9 mouse cellular contexts compared by ENCODE assay signal in the genomic region with DNA sequence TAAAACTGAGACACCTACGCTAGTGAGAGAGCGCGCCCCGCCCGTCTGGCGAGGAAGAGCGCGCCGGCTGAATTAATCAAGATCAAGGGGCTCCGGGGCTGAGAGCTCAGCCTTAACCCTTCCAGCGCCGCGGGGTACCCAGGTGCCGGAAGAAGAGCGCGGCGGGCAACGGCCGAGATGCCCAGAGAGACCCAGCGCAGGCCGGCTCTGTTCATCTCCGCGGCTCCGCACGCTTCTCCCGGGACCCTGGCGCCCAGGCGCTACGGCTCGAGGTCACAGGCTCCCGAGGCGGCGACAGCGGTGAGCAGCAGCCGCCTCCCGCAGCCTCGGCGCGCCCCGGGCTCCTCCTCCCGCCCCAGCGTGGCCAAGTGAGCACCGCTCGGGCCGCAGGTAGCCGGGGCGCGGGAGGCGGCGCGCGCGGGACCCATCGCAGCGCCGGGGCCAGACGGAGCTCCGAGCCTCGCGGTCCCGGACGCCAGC. TPM values are rescaled to one million over a fixed set of nuclear protein-coding genes. Genes with fewer than 3 reads are reported as not detected.
A peak's percentile ranks its signal among the peaks of the same experiment; 100 is the strongest.
DNase-seq lines count a peak whose midpoint lies in the region; ATAC-seq and TF ChIP-seq lines count a peak whose summit lies in the region.
"Had no signal": no experiment of that assay in that cellular context is flagged by ENCODE, and none has a peak within 500 bp of the region (broad histone marks: within the 10 kb centered on the region; RNA-seq: fewer than 3 reads in every experiment).

A gene (plus strand): TSS at position 376 of the 480 bp plus-strand sequence.

- no peaks in the 10 kb centered on the region for H3K9me3 ChIP-seq in limb, embryonic 11.5 days (ENCODE audit: control insufficient read depth, low read length)
- no peaks in the 10 kb centered on the region for H3K9me3 ChIP-seq in midbrain, embryonic 15.5 days
- no peaks in the 10 kb centered on the region for H3K9me3 ChIP-seq in stomach, embryonic 15.5 days

- peaks cover 2% of the 10 kb centered on the region; the same call in 1 of the 2 replicates for H3K27me3 ChIP-seq in kidney, adult 2 months (replicated peaks; ENCODE audit: control insufficient read depth, insufficient read depth, low read length)
- H3K27me3 ChIP-seq in limb, embryonic 11.5 days (ENCODE audit: control insufficient read depth, insufficient read depth, low read length), result peaks cover 32% of the 10 kb centered on the region
- peaks cover 4% of the 10 kb centered on the region; the same call in 1 of the 2 replicates for H3K27me3 ChIP-seq in midbrain, embryonic 15.5 days (replicated peaks)
- H3K27me3 ChIP-seq in stomach, embryonic 15.5 days (replicated peaks), result peaks cover 39% of the 10 kb centered on the region

- H3K27ac ChIP-seq in kidney, adult 2 months (ENCODE audit: insufficient read depth, low read depth, low read length), result no peak within 1 kb of the TSS
- H3K27ac ChIP-seq in limb, embryonic 11.5 days (replicated peaks; ENCODE audit: low read depth, low read length), result no peak within 1 kb of the TSS
- H3K27ac ChIP-seq in midbrain, embryonic 15.5 days, result peak within 1 kb of the TSS; percentile 74
- H3K27ac ChIP-seq in stomach, embryonic 15.5 days, result no peak within 1 kb of the TSS

- peak; percentile 17 for DNase-seq in gastrocnemius, postnatal 14 days
- no peak for DNase-seq in gastrocnemius, adult 8-10 months (ENCODE audit: low spot score in 2 of 2)
- DNase-seq in brain, adult 2 months (ENCODE audit: low read depth, low spot score), result peak; percentile 58
- DNase-seq in frontal cortex, postnatal 10 days (ENCODE audit: low spot score in 2 of 2), result peak; percentile 26 to 53
- DNase-seq in kidney, adult 2 months, result peak; percentile 43
- DNase-seq in limb, embryonic 11.5 days (ENCODE audit: low spot score), result peak; percentile 65

- peak within 1 kb of the TSS; percentile 97 for H3K4me2 ChIP-seq in limb, embryonic 11.5 days (ENCODE audit: low read depth, severe bottlenecking)
- H3K4me2 ChIP-seq in midbrain, embryonic 15.5 days, result peak within 1 kb of the TSS; percentile 98
- peak within 1 kb of the TSS; percentile 100 for H3K4me2 ChIP-seq in stomach, embryonic 15.5 days

- peak within 1 kb of the TSS; percentile 56 for H3K9ac ChIP-seq in limb, embryonic 11.5 days (ENCODE audit: low read length)
- peak within 1 kb of the TSS; percentile 66 for H3K9ac ChIP-seq in midbrain, embryonic 15.5 days
- H3K9ac ChIP-seq in stomach, embryonic 15.5 days, result peak within 1 kb of the TSS; percentile 16; the same call in 1 of the 2 replicates

- ATAC-seq in limb, embryonic 11.5 days (ENCODE audit: insufficient number of reproducible peaks, low FRiP score, low TSS enrichment, low read depth), result peak; percentile 58; the same call in 1 of the 2 replicates
- ATAC-seq in midbrain, embryonic 15.5 days (replicated peaks), result peak; percentile 88
- peak; percentile 51 for ATAC-seq in stomach, embryonic 15.5 days (ENCODE audit: insufficient read depth, low FRiP score, low read depth)

- no peak for TF ChIP-seq CTCF in kidney, adult 2 months (conservative IDR thresholded peaks at IDR 0.05; ENCODE audit: insufficient read depth, insufficient read length, low read depth, low read length)

- no peak for TF ChIP-seq POLR2A in kidney, adult 2 months (IDR thresholded peaks at IDR 0.05; ENCODE audit: low read depth, low read length)

- 1% methylated on average over 62 of the region's 62 CpGs for WGBS in kidney, adult 2 months
- WGBS in limb, embryonic 11.5 days, result under 1% methylated on average over 43 of the region's 62 CpGs
- WGBS in midbrain, embryonic 15.5 days, result under 1% methylated on average over 61 of the region's 62 CpGs
- WGBS in stomach, embryonic 15.5 days, result under 1% methylated on average over 62 of the region's 62 CpGs

- intact Hi-C loops in gastrocnemius, postnatal 14 days (cut with DNase I; ENCODE audit: low total_unique reads), result no loop called here

- no peaks in the 10 kb centered on the region for H3K36me3 ChIP-seq in kidney, adult 2 months (ENCODE audit: control insufficient read depth, insufficient read depth, low read length)
- H3K36me3 ChIP-seq in limb, embryonic 11.5 days (ENCODE audit: control insufficient read depth, insufficient read depth, low read length), result no peaks in the 10 kb centered on the region; the same call in 1 of the 2 replicates
- no peaks in the 10 kb centered on the region for H3K36me3 ChIP-seq in midbrain, embryonic 15.5 days (replicated peaks)
- H3K36me3 ChIP-seq in stomach, embryonic 15.5 days, result no peaks in the 10 kb centered on the region

- H3K4me3 ChIP-seq in kidney, adult 2 months (ENCODE audit: insufficient read depth, low read depth, low read length), result peak within 1 kb of the TSS; percentile 54
- peak within 1 kb of the TSS; percentile 59 for H3K4me3 ChIP-seq in limb, embryonic 11.5 days (ENCODE audit: low read depth, low read length)
- peak within 1 kb of the TSS; percentile 75 for H3K4me3 ChIP-seq in midbrain, embryonic 15.5 days
- H3K4me3 ChIP-seq in stomach, embryonic 15.5 days (replicated peaks), result peak within 1 kb of the TSS; percentile 58

- no peaks in the 10 kb centered on the region for H3K4me1 ChIP-seq in kidney, adult 2 months (ENCODE audit: control insufficient read depth, insufficient read depth, low read length)
- H3K4me1 ChIP-seq in limb, embryonic 11.5 days (ENCODE audit: control insufficient read depth, insufficient read depth, low read length), result no peaks in the 10 kb centered on the region
- peaks cover 18% of the 10 kb centered on the region for H3K4me1 ChIP-seq in midbrain, embryonic 15.5 days
- peaks cover 19% of the 10 kb centered on the region for H3K4me1 ChIP-seq in stomach, embryonic 15.5 days

RNA-seq across cellular contexts. Expression of the gene that starts here (rescaled TPM):
- under 1 TPM; 0.13 to 0.55 TPM for total RNA-seq in gastrocnemius, postnatal 14 days (2021)
- not detected for total RNA-seq in gastrocnemius, adult 8-10 months (2022)
- polyA plus RNA-seq in kidney, adult 2 months (2012; rRNA removed), result 1.9 and 3.5 TPM in 2 replicates
- polyA plus RNA-seq in limb, embryonic 11.5 days (2014; fragmentation: Nextera tagmentation; extraction: Ambion mirVana), result 0.26 and 0.81 TPM in 2 replicates
- polyA plus RNA-seq in midbrain, embryonic 15.5 days (2015; fragmentation: Nextera tagmentation; extraction: Ambion mirVana), result 3.4 and 4.6 TPM in 2 replicates
- polyA plus RNA-seq in stomach, embryonic 15.5 days (2015; fragmentation: Nextera tagmentation; extraction: Ambion mirVana), result 0.42 and 0.57 TPM in 2 replicates
- polyA plus RNA-seq: Patski had no signal

Comparison
In these comparisons a context has a peak if more than half of its experiments do, and no peak if none do; other contexts are left out.
1. Peak in DNase-seq in gastrocnemius, postnatal 14 days; RNA of the gene not detected or under 1 TPM.
2. Peak in DNase-seq, ATAC-seq, H3K4me3 ChIP-seq, H3K9ac ChIP-seq and H3K4me2 ChIP-seq in limb, embryonic 11.5 days; RNA of the gene not detected or under 1 TPM.
3. Peak in ATAC-seq, H3K4me3 ChIP-seq, H3K9ac ChIP-seq and H3K4me2 ChIP-seq in stomach, embryonic 15.5 days; RNA of the gene not detected or under 1 TPM.
4. DNase-seq: peak in brain, adult 2 months (single experiment), frontal cortex, postnatal 10 days (2 of 2) and kidney, adult 2 months (single experiment); none in gastrocnemius, adult 8-10 months (0 of 2).
5. H3K9ac ChIP-seq: peak in every context shown above with its lines; median percentile 66 in midbrain, embryonic 15.5 days; 56 in limb, embryonic 11.5 days; 16 in stomach, embryonic 15.5 days.
6. Peak in every context shown above with its lines, with median percentiles within 50 percentile points of each other: H3K4me3 ChIP-seq, ATAC-seq and H3K4me2 ChIP-seq.